Mouse (Mus musculus) CD4-positive, CD25-positive, alpha-beta regulatory T cell, adult 4 months (primary cell): Measurements from ENCODE around the gene Nphp1. TPM values are rescaled to one million over a fixed set of nuclear protein-coding genes. Genes with fewer than 3 reads are reported as not detected.

Source experiments
- ATAC-seq: one replicate; pipeline ENCODE4 v1.8.0; 2017
- polyA plus RNA-seq, 2 experiments: library from polyadenylated mRNA; unstranded; fragments of 100-300 nt; shearing (Covaris generic); gene quantifications; one replicate each; pipeline ENCODE4 v1.2.1; 2017

Nphp1 gene
- polyA plus RNA-seq, 2 experiments from 2014 or later, result 0.27 TPM; not detected in 1

GRCm38 (mm10) chr2:127748316-127748715, 40.4 kb downstream of the Nphp1 start:
- no peak for ATAC-seq

DNA sequence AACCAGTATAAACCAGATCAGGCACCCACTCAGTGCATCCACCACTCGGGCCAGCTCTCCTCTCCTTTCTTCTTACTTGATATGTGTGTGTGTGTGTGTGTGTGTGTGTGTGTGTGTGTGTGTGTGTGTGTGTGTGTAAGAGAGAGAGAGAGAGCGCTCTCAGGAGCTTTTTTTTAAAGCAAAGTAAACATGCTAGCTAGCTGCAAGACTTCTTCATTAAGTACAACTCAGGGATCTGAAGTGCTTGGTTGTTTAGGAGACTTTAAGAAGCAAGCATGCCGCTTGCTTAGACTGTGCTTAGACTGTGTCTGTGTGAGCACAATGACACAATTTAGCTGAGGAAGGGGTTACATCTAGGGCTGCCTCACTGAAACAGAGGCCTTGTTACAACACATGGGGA, 46.1 kb downstream of the Nphp1 start:
- ATAC-seq, result no peak

GRCm38 (mm10) chr2:127740756-127741519, 47.8 kb downstream of the Nphp1 start:
- no peak for ATAC-seq

- no peak for ATAC-seq
Observed at GRCm38 (mm10) chr2:127737885-127738284, 50.8 kb downstream of the Nphp1 start.

- no peak for ATAC-seq
Observed at GRCm38 (mm10) chr2:127736631-127737209, 52.0 kb downstream of the Nphp1 start.

DNA sequence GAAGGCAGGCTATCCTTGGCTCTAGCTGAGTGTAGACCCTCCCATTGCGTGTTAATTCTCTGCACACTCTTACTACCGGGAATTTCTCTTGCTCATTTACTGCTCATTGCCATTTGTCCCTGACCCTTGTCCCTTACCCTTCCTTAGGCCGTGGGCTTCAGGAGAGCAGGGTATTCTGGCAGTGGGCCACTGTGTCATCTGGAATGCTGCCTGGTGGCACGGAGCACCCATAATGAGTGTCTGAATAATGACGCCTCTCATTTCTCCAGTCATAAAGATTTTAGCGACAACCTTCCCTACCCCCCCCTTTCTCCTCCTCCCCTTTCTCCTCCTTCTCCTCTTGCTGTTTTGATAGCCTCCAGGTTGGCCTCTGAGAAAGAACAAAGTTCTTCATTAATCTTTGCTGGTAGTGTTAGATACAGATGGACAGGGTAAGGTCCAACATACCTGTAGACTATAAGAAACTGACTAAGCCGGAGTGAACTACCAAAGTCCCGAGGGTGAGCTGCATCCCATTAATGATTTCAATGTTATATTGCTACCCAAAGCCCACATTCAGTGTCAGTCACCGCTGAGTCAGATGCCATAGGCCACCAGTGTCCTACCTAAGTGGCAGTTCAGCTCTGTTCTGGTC, 53.1 kb downstream of the Nphp1 start:
- no peak for ATAC-seq

GRCm38 (mm10) chr2:127734889-127735288, 53.8 kb downstream of the Nphp1 start:
- ATAC-seq, result no peak

DNA sequence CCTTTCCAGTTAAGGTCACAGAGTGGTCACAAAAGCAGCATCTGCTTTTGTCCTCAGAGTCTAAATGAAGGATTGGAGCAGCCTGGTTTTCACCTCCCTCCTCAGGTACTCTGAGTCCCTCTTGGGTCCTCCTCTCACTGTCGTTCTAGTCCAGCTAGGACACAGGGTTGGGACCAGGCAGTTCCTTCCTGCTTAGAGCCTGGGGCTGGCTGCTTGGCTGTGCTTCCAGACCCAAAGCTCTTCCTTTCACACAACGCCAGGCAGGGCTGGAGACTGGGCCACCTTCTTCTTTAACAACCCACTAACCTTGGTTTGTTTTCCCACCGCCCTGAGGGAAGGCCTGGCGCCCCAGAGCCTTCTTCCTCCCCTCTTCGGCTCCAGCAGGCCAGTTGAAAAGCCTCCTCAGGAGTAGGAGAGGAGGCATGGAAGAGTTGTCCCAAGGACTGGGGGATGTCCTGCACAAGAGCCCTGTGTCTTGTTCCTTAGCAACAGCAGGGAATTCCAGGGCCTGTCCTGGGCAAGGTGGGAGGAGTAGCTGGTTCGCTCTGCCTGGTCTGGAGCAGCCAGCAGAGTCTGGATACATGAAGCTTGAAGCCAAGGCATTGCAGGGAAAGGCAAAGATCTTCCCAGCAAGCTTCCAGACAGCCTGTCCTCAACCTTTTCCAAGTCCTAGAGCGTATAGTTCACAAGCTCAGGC, 58.2 kb downstream of the Nphp1 start:
- no peak for ATAC-seq

DNA sequence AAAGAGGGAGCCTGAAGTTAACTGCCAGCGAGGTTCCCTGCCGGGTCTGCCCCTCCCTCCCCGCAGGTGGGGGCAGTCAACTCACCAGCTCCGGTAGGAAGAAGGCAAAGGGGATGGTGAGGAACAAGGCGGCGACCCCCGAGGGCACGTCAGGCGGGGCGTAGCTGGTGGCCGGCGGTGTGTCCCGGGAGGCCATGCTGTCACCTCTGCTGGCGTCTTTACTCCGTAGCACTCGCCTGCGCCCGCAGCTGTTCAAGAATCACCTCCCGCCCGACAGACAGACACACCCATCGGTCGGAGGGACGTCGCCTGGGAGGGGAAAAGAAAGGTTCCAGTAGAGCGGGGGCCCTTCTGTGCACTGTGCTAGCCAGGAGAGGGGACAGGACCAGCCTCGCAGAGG, 59.0 kb downstream of the Nphp1 start, which contains the start of gene Mall:
Gene Mall, minus strand, starts transcription at position 262 of the 400 bp plus-strand sequence.
- no peak for ATAC-seq

DNA sequence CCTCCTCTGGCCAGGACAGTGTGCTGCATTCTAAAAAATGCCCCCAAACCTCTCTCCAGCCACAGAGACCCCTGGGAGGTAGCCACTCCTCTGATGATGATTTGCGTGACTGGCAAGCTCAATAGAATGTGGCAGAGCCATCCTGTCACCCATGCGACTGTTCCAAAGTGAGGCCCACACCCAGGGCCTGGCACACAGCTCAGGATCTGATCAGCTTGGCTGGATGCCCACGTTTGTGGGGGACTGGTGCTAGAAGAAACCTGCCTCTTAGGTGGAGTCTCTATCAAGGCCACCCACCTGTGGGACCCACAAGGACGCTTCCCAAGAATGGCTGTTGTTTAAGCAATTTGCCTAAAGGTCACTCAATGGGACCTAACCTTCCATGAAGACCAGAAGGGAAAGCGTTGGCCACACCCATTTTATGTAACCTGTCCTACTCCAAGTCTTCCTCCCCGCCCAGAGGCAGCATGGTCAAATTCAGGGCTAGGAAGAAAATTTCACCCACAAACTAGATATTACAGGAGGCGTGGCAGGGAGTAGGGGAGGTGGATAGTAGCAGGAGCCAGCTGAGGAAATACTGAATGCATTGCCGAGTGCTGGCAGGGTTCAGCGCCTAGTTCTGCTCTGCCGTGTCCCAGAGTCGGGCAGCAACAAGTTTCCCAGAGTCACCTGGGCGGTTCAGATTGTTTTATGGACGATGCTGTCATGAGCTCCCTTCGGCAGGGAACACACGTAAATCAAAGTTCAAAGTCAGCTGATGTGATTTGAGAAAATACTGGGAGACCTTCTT, 59.8 kb downstream of the Nphp1 start:
- ATAC-seq, result no peak

DNA sequence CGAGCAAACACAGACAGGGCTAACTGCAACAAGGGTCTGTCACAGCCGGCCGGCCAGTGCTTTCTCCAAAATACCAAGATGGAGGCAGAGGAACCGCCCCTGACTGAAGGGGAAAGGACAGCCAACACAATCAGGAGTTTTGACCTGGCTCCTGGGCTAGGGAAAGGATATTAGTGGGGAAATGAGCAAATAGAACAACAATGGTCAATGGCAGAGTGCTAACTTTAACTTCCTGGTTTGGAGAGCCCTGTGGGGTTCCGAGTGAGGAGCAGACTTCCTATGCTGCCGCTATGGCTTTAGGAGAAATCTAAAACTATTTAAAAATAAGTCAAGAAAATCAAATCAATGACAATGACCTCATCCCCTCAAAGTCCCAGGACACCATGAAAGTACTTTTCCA, 60.6 kb downstream of the Nphp1 start:
- ATAC-seq, result no peak

DNA sequence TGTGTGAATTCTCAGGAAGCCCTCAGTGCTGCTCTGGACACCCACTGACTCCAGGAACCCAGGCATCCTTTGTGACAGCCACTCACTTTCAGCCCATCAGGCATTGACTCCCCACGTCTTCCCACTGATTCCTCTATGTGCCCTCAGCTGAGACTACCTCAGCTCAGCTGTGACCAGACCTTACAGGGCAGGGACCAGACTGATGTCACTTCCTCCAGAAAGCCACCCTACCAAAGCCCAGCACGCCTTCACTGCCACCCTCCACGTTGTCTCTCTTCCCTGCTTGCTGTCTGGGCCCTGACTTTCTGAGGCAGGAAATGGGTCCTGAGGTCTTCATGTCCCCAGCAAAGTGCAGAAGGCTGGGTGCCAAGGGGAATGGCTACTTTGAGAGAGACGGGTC, 65.5 kb downstream of the Nphp1 start:
- no peak for ATAC-seq

GRCm38 (mm10) chr2:127722176-127722892, 66.4 kb downstream of the Nphp1 start:
- ATAC-seq, result no peak

- no peak for ATAC-seq
Observed at GRCm38 (mm10) chr2:127718839-127719468, 69.7 kb downstream of the Nphp1 start.

DNA sequence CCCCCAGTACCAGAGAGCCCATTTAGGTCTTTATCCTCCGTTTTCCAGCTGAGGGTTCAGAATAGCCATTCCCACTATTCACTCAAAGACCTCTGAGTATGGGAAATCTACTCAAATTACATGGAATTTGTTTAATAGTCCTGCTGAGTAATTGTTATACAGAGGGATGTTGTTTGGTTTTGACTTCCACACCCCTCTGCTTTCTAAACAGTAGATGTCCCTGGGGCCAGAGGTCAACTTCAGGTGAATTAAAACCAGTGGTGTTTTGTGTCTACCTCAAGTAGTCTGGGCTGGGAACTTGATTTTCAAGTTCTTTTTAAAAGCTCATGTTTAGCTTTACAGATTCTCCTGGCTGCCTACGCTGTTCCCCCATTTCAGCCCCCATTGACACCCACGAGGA, 74.0 kb downstream of the Nphp1 start:
- no peak for ATAC-seq

GRCm38 (mm10) chr2:127708792-127709191, 79.9 kb downstream of the Nphp1 start:
- no peak for ATAC-seq

GRCm38 (mm10) chr2:127708060-127708459, 80.6 kb downstream of the Nphp1 start:
- ATAC-seq, result no peak

DNA sequence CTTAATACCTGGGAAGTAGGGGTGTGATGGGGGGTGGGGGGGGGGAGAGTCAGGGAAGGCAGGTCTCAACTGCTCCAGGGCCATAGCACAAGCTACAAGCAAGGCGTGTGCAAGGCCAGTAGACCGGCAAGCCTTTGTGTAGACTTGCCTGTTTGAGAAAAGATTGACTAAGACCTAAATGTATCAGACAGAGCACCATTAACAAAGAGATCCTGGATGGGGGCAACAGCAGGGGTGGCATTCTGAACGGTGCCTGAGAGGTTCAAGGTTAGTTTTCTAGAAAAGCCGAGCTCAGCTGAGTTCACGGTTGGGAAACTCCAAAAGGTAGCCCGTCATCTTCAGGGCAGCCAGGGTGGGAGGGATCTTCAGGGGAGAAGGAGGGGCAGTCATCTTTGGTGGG, 83.4 kb downstream of the Nphp1 start:
- ATAC-seq, result no peak
